Mouse (Mus musculus): ENCODE measurements around the gene Olfr875. TPM values are rescaled to one million over a fixed set of nuclear protein-coding genes. Genes with fewer than 3 reads are reported as not detected.

The Olfr875 gene
- total RNA-seq, 2 experiments from 2014 or later, result not detected

Other genes starting within 250 kb of the Olfr875 start
- gene Esam, start 243.8 kb upstream of the Olfr875 start, total RNA-seq (2021), result 10 to 100 TPM; 17.9 to 18.5 TPM
- gene Vsig2, start 232.6 kb upstream of the Olfr875 start, total RNA-seq (2021), result under 1 TPM; 0.55 to 0.85 TPM
- gene Nrgn, start 219.0 kb upstream of the Olfr875 start, total RNA-seq (2021), result under 1 TPM; 0.34 to 0.57 TPM
- gene Siae, start 216.2 kb upstream of the Olfr875 start, total RNA-seq (2021), result 1 to 10 TPM; 3.3 to 4.0 TPM
- 1 to 10 TPM; 2.8 to 3.5 TPM for gene Spa17, start 158.1 kb upstream of the Olfr875 start, total RNA-seq (2021)
- 10 to 100 TPM; 30.6 to 33.3 TPM for gene Tbrg1, start 114.5 kb upstream of the Olfr875 start, total RNA-seq (2021)
- not detected for gene Panx3, start 102.6 kb upstream of the Olfr875 start, total RNA-seq (2021)
- not detected for gene Olfr160, start 55.6 kb upstream of the Olfr875 start, total RNA-seq (2021)
- gene Olfr874, start 26.8 kb upstream of the Olfr875 start, total RNA-seq (2021), result not detected
- gene Olfr876, start 31.2 kb downstream of the Olfr875 start, total RNA-seq (2021), result not detected
- not detected for gene Olfr877, start 82.4 kb downstream of the Olfr875 start, total RNA-seq (2021)
- gene Olfr145, start 124.9 kb downstream of the Olfr875 start, total RNA-seq (2021), result not detected
- gene Olfr878, start 146.0 kb downstream of the Olfr875 start, total RNA-seq (2021), result not detected
- not detected for gene Olfr881, start 220.0 kb downstream of the Olfr875 start, total RNA-seq (2021)

Measured in gastrocnemius, adult 18-20 months (tissue).